Mouse (Mus musculus): Measurements from ENCODE around the gene Itm2b.

Gene Itm2b

DNA sequence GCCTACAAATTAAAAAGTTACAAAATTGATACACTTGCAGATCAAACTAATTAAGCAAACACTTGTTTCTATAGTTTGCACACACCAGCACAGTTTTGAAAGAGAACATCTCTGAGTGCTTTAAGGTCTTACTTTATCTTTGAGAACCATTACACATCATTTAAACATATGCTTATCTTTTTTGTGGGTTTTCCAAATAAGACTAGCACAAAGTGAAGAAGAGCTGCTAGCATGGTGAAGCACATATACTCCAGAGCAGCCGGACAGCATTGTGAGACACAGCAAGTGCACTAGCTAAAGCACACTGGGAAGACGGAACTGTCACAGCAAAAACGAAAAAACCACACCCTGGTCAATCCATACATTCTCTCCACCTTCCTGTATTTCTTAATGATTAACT is 62.9 kb downstream of the Itm2b start:
- DNase-seq (ENCODE audit: low spot score): no peak

DNA sequence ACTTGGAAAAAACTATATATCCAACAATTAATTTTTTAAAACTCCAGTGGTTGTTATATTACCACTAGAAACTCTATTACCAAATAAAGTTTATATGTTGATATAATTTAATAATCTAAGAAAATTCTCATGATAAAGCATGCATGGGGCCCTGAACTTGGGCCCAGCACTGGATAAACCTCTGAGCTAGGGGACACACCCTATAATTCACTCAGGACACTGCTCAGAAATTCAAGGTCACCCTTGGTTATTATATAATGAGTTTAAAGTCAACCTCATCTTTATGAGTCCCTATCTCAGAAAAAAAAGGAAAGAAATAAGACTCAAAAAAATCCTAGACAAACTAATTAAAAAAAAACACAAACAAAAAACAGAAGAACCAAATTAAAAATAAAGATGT is 68.2 kb downstream of the Itm2b start:
- no peak for DNase-seq (ENCODE audit: low spot score)

DNA sequence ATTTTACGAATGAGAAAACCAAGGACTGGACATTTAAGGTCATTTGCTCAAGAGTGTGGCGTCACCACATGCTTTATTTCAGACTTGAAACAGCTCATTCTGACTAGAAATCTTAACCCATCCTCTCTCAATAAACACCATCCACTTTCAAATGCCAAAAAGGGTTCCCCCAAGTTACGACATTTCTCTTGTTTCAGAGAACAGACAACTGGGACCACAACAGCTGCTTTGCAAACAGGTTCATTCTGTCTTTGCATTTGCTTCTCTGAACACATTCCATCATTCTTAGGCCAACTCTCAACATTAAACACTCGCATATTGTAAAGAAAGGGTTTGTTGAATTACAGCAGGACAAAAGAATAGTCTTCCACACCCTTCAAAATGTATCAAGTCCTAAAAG is 71.2 kb downstream of the Itm2b start:
- DNase-seq (ENCODE audit: low spot score): no peak

DNA sequence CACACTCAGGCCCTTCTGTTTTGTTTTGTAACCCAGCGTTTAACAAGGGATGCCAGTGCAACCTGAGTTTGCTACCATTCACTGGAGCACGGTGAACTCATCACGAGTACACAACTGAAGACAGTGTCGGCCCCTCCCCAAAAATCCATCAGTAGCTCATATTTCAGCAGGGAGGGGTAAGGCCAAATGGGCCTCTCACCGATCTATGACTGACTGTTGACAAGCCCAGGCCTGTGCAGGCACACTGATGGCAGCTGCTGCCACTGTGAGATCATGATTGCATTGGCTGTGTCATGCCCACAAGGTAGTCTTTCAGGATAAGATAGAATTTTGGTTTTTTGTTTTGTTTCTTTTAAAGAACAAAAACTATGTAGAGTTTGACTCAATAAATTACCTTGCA is 71.7 kb downstream of the Itm2b start:
- DNase-seq (ENCODE audit: low spot score): no peak

DNA sequence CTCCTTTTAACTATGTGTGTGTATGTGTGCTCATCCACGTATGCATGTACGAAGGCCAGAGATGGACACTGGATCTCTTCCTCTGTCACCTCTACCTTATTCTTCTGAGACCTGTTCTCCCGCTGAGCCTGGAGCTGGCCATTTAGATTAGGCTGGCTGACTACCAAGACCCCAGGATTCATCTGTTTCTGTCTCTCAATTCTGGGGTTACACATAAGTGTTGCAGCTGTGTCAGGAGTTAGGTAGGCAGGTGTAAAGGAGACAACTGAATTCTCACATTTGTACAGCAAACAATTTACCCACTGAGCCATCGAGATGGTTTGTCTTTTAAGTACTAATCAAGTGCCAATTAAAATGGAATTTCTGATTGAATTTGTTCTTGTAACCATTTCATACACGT is 72.2 kb downstream of the Itm2b start:
- DNase-seq (ENCODE audit: low spot score): no peak
